Mouse (Mus musculus): Measurements from ENCODE around the gene Washc4. TPM values are rescaled to one million over a fixed set of nuclear protein-coding genes. Genes with fewer than 3 reads are reported as not detected.

Washc4 gene
- polyA plus RNA-seq, 1 experiment from 2014 or later = 39.5 TPM

- H3K4me3 ChIP-seq (ENCODE audit: low read depth, low read length) = no peak overlapping the region
- no peaks in the 10 kb centered on the region for H3K9me3 ChIP-seq (ENCODE audit: control insufficient read depth, low read length)
- DNase-seq (ENCODE audit: low spot score) (no peak), ATAC-seq (replicated peaks; ENCODE audit: low FRiP score, low TSS enrichment, low read depth) (no peak)
- H3K4me2 ChIP-seq (ENCODE audit: low read length) = no peak overlapping the region
- 90% methylated on average over 3 of the region's 3 CpGs for WGBS
- no peak overlapping the region for H3K27ac ChIP-seq (ENCODE audit: low read depth)
- H3K4me1 ChIP-seq (replicated peaks; ENCODE audit: control insufficient read depth, insufficient read depth, low read length) = no peaks in the 10 kb centered on the region
- H3K36me3 ChIP-seq (ENCODE audit: control insufficient read depth, insufficient read depth, low read length) = peaks cover 77% of the 10 kb centered on the region
- no peaks in the 10 kb centered on the region for H3K27me3 ChIP-seq (replicated peaks; ENCODE audit: control insufficient read depth, insufficient read depth, low read length)
- H3K9ac ChIP-seq (ENCODE audit: low read length) = no peak overlapping the region
Measured at GRCm38 (mm10) chr10:83607111-83607510, 63.6 kb downstream of the Washc4 start.

GRCm38 (mm10) chr10:83608596-83608995 is 65.0 kb downstream of the Washc4 start:
- no peak for DNase-seq (ENCODE audit: low spot score)
- Histone ChIP-seq H3K36me3 (ENCODE audit: control insufficient read depth, insufficient read depth, low read length) (peaks cover 77% of the 10 kb centered on the region), H3K4me2 (ENCODE audit: low read length) (no peak overlapping the region), H3K4me1 (replicated peaks; ENCODE audit: control insufficient read depth, insufficient read depth, low read length) (no peaks in the 10 kb centered on the region), H3K9me3 (ENCODE audit: control insufficient read depth, low read length) (no peaks in the 10 kb centered on the region), H3K27ac (ENCODE audit: low read depth) (no peak overlapping the region), H3K4me3 (ENCODE audit: low read depth, low read length) (no peak overlapping the region), H3K27me3 (replicated peaks; ENCODE audit: control insufficient read depth, insufficient read depth, low read length) (no peaks in the 10 kb centered on the region), H3K9ac (ENCODE audit: low read length) (no peak overlapping the region)
- ATAC-seq (replicated peaks; ENCODE audit: low FRiP score, low TSS enrichment, low read depth) = no peak
- 75% methylated on average over 8 of the region's 8 CpGs for WGBS

DNA sequence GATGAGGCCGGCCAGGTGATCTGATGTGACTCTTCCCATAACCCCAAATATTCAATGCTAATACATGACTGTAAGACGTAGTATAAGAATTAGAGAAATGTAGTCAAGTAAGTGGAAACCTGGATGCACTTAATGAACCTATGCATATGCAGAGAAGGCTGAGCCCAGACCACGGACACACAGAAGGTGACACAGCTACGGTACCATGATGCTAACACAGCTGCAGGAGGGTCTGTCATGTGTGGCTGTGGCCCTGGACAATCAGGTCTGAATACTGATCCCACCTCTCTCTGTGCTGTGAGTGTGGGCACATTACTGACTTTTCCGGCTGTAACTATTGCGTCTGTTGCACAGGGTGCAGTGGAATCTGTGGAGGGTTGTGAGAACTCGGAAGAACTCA is 67.0 kb downstream of the Washc4 start:
- peaks cover 72% of the 10 kb centered on the region for H3K36me3 ChIP-seq (ENCODE audit: control insufficient read depth, insufficient read depth, low read length)
- ATAC-seq (replicated peaks; ENCODE audit: low FRiP score, low TSS enrichment, low read depth) (no peak), DNase-seq (ENCODE audit: low spot score) (no peak)
- no peak overlapping the region for H3K27ac ChIP-seq (ENCODE audit: low read depth)
- no peaks in the 10 kb centered on the region for H3K27me3 ChIP-seq (replicated peaks; ENCODE audit: control insufficient read depth, insufficient read depth, low read length)
- no peaks in the 10 kb centered on the region for H3K9me3 ChIP-seq (ENCODE audit: control insufficient read depth, low read length)
- no peak overlapping the region for H3K4me3 ChIP-seq (ENCODE audit: low read depth, low read length)
- H3K4me1 ChIP-seq (replicated peaks; ENCODE audit: control insufficient read depth, insufficient read depth, low read length) = no peaks in the 10 kb centered on the region
- H3K9ac ChIP-seq (ENCODE audit: low read length) = no peak overlapping the region
- WGBS = 96% methylated on average over 7 of the region's 7 CpGs
- H3K4me2 ChIP-seq (ENCODE audit: low read length) = no peak overlapping the region

DNA sequence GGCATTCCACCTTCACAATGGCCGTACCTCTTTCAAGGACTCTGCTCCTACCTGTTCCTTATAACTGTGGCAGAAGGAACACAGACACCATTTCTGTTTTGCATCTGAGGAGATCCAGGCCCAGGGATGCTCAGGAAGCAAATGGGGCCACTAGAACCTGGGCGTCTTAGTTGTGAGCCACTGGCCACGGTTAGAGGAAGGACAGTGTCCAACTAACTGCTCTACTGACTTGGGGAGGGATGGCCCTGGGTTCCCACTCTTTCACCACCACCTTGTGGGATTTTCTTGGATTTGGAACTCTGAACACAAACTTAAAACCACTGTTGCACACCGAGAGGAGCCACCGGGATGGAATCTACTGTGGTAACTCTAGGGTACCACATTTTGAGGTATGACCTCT is 68.3 kb downstream of the Washc4 start:
- Histone ChIP-seq H3K27ac (ENCODE audit: low read depth) (no peak overlapping the region), H3K4me1 (replicated peaks; ENCODE audit: control insufficient read depth, insufficient read depth, low read length) (no peaks in the 10 kb centered on the region), H3K4me3 (ENCODE audit: low read depth, low read length) (no peak overlapping the region), H3K4me2 (ENCODE audit: low read length) (no peak overlapping the region), H3K27me3 (replicated peaks; ENCODE audit: control insufficient read depth, insufficient read depth, low read length) (no peaks in the 10 kb centered on the region), H3K9ac (ENCODE audit: low read length) (no peak overlapping the region), H3K36me3 (ENCODE audit: control insufficient read depth, insufficient read depth, low read length) (peaks cover 71% of the 10 kb centered on the region), H3K9me3 (ENCODE audit: control insufficient read depth, low read length) (no peaks in the 10 kb centered on the region)
- no peak for DNase-seq (ENCODE audit: low spot score)
- 95% methylated on average over 5 of the region's 5 CpGs for WGBS
- ATAC-seq (replicated peaks; ENCODE audit: low FRiP score, low TSS enrichment, low read depth) = no peak

DNA sequence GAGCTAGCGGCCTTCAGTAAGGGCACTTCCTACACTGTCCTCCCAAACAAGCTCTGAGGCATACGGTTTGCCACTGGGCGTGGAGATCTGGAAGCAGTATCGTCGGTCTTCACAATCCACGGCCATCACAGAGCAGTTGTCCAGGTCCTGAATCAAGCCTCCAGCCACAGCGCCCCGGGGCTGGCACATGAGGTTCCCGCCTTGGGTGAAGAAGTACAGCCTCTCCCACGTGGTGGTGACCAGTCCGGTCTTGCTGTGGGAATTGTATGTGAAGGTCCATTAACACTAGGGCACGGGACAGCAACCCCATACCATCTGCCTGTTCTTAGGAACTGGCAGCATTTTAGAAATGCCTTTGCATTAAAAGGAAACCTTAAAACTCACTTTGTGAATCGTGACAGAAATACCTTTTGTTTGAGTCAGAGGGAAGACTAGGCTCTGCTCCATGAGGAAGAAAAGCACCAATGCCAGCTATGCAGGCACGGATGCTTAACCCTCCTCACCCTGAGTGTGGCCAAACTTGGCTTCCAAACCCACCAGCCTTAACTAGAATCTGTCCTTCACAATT is 69.2 kb downstream of the Washc4 start:
- Histone ChIP-seq H3K4me1 (replicated peaks; ENCODE audit: control insufficient read depth, insufficient read depth, low read length) (no peaks in the 10 kb centered on the region), H3K27ac (ENCODE audit: low read depth) (no peak overlapping the region), H3K27me3 (replicated peaks; ENCODE audit: control insufficient read depth, insufficient read depth, low read length) (no peaks in the 10 kb centered on the region), H3K9ac (ENCODE audit: low read length) (no peak overlapping the region), H3K4me3 (ENCODE audit: low read depth, low read length) (no peak overlapping the region), H3K4me2 (ENCODE audit: low read length) (no peak overlapping the region), H3K9me3 (ENCODE audit: control insufficient read depth, low read length) (no peaks in the 10 kb centered on the region), H3K36me3 (ENCODE audit: control insufficient read depth, insufficient read depth, low read length) (peaks cover 65% of the 10 kb centered on the region)
- DNase-seq (ENCODE audit: low spot score) (no peak), ATAC-seq (replicated peaks; ENCODE audit: low FRiP score, low TSS enrichment, low read depth) (no peak)
- 90% methylated on average over 14 of the region's 14 CpGs for WGBS

DNA sequence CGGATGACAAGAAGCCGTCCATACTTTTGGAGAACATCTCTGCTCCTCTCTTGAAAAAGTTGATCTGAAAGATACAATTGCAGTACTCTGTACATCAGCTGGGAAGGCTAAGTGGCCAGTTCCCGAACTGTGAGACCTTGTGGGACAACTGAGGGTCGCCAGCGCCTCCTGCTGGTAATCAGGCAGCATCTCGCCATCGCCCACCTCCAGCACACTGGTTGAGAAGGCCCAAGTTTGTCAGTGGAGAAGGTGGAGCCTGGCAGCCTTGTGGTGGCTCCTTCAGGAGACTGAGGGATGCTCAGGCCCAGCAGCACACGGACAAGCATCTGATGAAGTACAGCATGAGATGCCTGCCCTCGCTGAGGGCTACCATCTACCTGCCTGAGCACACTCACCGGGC is 73.8 kb downstream of the Washc4 start:
- Histone ChIP-seq H3K9me3 (ENCODE audit: control insufficient read depth, low read length) (no peaks in the 10 kb centered on the region), H3K4me3 (ENCODE audit: low read depth, low read length) (no peak overlapping the region), H3K36me3 (ENCODE audit: control insufficient read depth, insufficient read depth, low read length) (peaks cover 29% of the 10 kb centered on the region), H3K27me3 (replicated peaks; ENCODE audit: control insufficient read depth, insufficient read depth, low read length) (no peaks in the 10 kb centered on the region), H3K4me1 (replicated peaks; ENCODE audit: control insufficient read depth, insufficient read depth, low read length) (no peaks in the 10 kb centered on the region), H3K27ac (ENCODE audit: low read depth) (no peak overlapping the region), H3K4me2 (ENCODE audit: low read length) (no peak overlapping the region), H3K9ac (ENCODE audit: low read length) (no peak overlapping the region)
- 63% methylated on average over 10 of the region's 10 CpGs for WGBS
- DNase-seq (ENCODE audit: low spot score) (peak; percentile 61), ATAC-seq (replicated peaks; ENCODE audit: low FRiP score, low TSS enrichment, low read depth) (no peak)

- DNase-seq (ENCODE audit: low spot score) = no peak
- Histone ChIP-seq H3K4me1 (replicated peaks; ENCODE audit: control insufficient read depth, insufficient read depth, low read length) (no peaks in the 10 kb centered on the region), H3K27me3 (replicated peaks; ENCODE audit: control insufficient read depth, insufficient read depth, low read length) (no peaks in the 10 kb centered on the region), H3K4me3 (ENCODE audit: low read depth, low read length) (no peak overlapping the region), H3K9ac (ENCODE audit: low read length) (no peak overlapping the region), H3K4me2 (ENCODE audit: low read length) (no peak overlapping the region), H3K36me3 (ENCODE audit: control insufficient read depth, insufficient read depth, low read length) (peaks cover 19% of the 10 kb centered on the region), H3K9me3 (ENCODE audit: control insufficient read depth, low read length) (no peaks in the 10 kb centered on the region), H3K27ac (ENCODE audit: low read depth) (no peak overlapping the region)
- WGBS = 87% methylated on average over 12 of the region's 12 CpGs
- ATAC-seq (replicated peaks; ENCODE audit: low FRiP score, low TSS enrichment, low read depth) = no peak
Measured at GRCm38 (mm10) chr10:83618819-83619440, 75.4 kb downstream of the Washc4 start.

DNA sequence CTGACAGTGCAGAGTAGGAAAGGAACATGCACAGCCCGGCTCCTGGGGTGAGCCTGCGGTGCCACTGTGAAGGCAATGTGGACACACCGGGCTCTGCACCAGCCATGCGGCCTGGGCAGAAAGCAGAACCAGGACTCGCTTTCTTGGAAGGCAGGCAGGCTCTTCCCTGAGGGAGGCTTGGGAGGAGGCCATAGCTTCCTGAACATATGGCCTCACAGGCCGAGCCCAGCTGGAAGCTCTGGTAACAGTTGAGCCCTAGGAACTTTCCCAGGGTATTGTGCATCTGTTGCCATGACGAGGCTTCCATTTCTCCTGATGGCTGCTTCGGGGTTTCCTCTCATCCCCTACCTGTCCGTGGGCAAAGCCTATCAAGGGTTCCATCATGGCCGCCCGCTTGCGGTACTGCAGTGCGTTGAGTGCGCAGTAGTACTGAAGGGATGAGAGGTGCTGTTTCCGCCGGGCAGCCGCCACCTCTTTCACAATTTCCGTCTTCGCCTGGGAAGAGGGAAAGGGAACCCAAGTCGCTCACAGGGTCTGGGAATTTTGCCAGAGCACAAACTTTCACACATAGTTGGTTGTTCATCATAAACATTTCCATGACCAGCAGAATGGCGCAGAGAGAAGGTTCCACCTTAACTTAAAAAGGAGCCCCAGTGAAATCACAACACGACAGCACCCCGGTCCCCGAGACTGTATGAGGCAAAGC is 77.0 kb downstream of the Washc4 start:
- H3K27me3 ChIP-seq (replicated peaks; ENCODE audit: control insufficient read depth, insufficient read depth, low read length) = no peaks in the 10 kb centered on the region

DNA sequence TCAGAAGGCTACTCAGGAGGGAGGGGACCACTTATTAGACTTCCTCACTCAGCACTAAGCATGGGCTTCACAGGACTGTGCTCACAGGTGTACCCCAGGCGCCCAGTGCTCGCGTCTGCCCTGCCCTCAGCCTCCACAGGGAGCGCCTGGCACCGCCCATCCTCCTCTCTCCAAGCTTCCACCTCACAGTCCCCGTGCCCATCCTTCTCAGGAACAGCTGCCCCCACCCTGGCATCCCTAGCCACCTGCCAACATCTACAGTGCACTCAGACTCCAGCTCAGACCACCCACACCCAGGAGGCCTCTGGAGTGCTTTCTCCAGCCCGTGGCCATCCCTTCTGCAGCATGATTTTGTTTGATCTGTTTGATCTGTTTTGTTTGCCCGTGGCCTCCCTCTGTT is 80.5 kb downstream of the Washc4 start:
- H3K9ac ChIP-seq (ENCODE audit: low read length) = no peak overlapping the region
- WGBS = 72% methylated on average over 8 of the region's 8 CpGs
- DNase-seq (ENCODE audit: low spot score) (no peak), ATAC-seq (replicated peaks; ENCODE audit: low FRiP score, low TSS enrichment, low read depth) (no peak)
- no peaks in the 10 kb centered on the region for H3K9me3 ChIP-seq (ENCODE audit: control insufficient read depth, low read length)
- H3K4me2 ChIP-seq (ENCODE audit: low read length) = no peak overlapping the region
- no peak overlapping the region for H3K4me3 ChIP-seq (ENCODE audit: low read depth, low read length)
- H3K4me1 ChIP-seq (replicated peaks; ENCODE audit: control insufficient read depth, insufficient read depth, low read length) = no peaks in the 10 kb centered on the region
- H3K36me3 ChIP-seq (ENCODE audit: control insufficient read depth, insufficient read depth, low read length) = peaks cover 44% of the 10 kb centered on the region
- H3K27me3 ChIP-seq (replicated peaks; ENCODE audit: control insufficient read depth, insufficient read depth, low read length) = no peaks in the 10 kb centered on the region
- no peak overlapping the region for H3K27ac ChIP-seq (ENCODE audit: low read depth)

More for the DNA sequence above, 77.0 kb downstream of the Washc4 start:
- peaks cover 24% of the 10 kb centered on the region for H3K36me3 ChIP-seq (ENCODE audit: control insufficient read depth, insufficient read depth, low read length)
- ATAC-seq (replicated peaks; ENCODE audit: low FRiP score, low TSS enrichment, low read depth) (no peak), DNase-seq (ENCODE audit: low spot score) (no peak)
- H3K4me1 ChIP-seq (replicated peaks; ENCODE audit: control insufficient read depth, insufficient read depth, low read length) = no peaks in the 10 kb centered on the region
- H3K4me2 ChIP-seq (ENCODE audit: low read length) = no peak overlapping the region
- no peak overlapping the region for H3K9ac ChIP-seq (ENCODE audit: low read length)
- H3K9me3 ChIP-seq (ENCODE audit: control insufficient read depth, low read length) = no peaks in the 10 kb centered on the region
- H3K27ac ChIP-seq (ENCODE audit: low read depth) = no peak overlapping the region
- H3K4me3 ChIP-seq (ENCODE audit: low read depth, low read length) = no peak overlapping the region
- 91% methylated on average over 24 of the region's 24 CpGs for WGBS

All from intestine, embryonic 14.5 days (tissue).